Mouse (Mus musculus): Measurements from ENCODE around the gene Mzf1. TPM values are rescaled to one million over a fixed set of nuclear protein-coding genes. Genes with fewer than 3 reads are reported as not detected.

Mzf1 gene
- polyA plus RNA-seq, 1 experiment = 11.9 TPM

DNA sequence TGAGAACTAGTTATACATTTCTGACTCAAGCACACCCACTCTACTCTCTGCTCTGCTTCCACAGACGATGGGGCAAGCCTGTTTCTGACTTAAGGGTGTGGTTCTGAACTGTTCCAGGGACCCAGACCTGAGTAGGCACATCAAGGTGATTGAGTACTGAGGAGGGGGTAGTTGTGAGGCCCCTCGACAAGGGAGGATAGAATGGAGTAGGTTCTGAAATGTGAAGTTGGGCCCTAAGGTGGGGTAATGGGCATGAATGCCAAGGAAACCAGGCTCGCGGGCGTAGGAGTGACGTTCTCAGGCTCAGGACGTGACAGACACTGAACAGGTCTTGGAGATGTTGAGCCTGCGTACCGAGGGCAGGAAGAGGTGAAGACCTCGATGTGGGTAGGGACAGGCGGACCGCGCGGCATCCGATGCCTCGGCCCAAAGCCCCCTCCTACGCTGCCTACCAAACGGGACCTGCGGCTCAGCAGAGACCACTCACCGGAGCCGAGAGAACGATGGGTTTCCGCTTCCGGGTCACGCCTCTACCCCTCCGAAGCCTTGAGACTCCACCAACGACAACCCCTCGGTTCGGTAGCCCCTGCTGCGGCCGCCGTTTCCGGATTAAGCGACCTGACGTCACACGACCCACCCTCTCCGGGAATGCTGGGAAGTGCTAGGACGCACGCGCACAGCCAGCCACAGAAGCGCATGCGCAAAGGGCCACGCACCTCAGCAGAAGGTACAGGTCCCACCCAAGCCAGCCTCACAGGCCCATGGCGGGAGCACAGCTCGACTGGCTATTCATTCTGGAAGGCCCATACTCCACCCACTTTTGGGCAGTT, 20.2 kb downstream of the Mzf1 start, which contains the start of gene Chmp2a:
TSS of gene Chmp2a (minus strand) at position 660 of the 830 bp plus-strand sequence.
- no peak; the same call in 1 of the 2 replicates for TF ChIP-seq POLR2A (IDR thresholded peaks at IDR 0.05; ENCODE audit: borderline replicate concordance, extremely low read depth, insufficient read depth, insufficient read length, poor library complexity, severe bottlenecking)
- no peak for TF ChIP-seq CTCF (IDR thresholded peaks at IDR 0.05; ENCODE audit: borderline replicate concordance, extremely low read depth, insufficient read depth, insufficient read length)
- DNase-seq (ENCODE audit: low read depth) = peak; percentile 99

DNA sequence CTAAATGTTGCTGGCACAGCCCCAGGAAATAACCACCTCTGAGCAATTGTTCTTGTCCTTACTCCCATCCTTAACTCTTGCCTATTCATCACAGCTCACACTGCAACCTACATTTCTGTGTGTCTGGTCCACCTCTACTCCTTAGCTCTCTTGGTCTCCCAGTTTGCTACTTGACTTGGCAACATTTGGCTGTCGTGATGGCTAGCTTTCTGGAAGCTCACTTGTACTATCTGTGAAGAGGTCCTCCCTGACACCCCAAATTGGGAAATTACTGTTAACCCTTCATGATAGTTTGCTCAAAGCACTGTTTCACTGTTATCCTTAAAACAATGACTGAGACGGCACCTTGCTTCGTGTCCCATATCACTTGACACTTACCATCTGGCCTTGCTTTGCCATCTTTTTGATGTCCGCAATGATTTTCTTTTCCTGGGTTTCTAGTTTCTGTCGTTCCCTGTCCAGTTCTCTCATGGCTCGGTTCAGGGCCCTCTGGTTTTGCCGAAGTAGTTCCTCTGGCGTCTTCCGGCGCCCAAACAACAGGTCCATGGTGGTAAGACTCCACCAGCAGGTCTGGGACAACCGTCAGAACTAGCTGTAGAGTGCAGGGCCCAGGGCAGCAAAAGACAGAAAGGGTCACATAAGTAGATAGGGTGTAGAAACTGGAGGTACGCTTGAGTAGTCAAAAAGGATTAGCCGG, 21.0 kb downstream of the Mzf1 start:
- no peak for TF ChIP-seq POLR2A (IDR thresholded peaks at IDR 0.05; ENCODE audit: borderline replicate concordance, extremely low read depth, insufficient read depth, insufficient read length, poor library complexity, severe bottlenecking)
- no peak for TF ChIP-seq CTCF (IDR thresholded peaks at IDR 0.05; ENCODE audit: borderline replicate concordance, extremely low read depth, insufficient read depth, insufficient read length)
- DNase-seq (ENCODE audit: low read depth) = no peak

DNA sequence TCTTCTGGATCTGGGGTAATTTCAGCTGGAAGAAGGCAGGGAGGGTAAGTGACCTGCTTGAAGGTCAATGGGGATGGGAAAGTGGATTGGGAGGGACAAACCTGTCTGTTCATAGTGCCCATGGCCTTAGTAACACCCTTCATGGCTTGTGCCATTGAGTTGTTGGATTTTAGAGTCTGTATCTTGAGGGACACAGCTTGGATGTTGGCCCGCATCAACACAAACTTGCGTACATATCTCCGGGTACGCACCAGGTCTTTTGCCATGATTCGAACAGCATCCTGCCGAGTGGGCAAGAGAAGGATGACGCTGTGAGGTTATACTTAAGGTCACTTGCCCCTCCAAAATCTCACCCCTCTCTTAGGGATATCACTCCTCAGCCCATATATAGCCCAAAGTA, 22.0 kb downstream of the Mzf1 start:
- TF ChIP-seq CTCF (IDR thresholded peaks at IDR 0.05; ENCODE audit: borderline replicate concordance, extremely low read depth, insufficient read depth, insufficient read length) (no peak), POLR2A (IDR thresholded peaks at IDR 0.05; ENCODE audit: borderline replicate concordance, extremely low read depth, insufficient read depth, insufficient read length, poor library complexity, severe bottlenecking) (no peak)
- DNase-seq (ENCODE audit: low read depth) = no peak

DNA sequence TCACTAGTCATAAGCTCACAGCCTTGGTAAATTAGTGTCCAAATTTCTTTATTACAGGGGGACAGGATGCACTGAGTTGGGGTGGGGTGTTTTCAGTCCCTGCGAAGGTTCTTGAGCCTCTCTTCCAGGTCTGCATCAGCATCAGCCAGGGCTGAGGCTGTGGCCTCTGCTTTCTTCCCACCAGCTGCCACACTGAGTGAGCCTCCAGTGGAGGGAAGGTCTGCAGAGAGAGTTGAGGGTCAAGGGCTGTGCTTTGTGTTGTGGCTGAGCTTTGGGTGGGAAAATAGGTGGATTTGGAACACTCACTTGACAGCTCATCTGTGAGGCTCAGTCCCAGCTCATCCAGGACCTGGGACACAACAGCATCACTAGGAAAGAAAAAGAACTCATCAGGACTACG, 22.6 kb downstream of the Mzf1 start:
- DNase-seq (ENCODE audit: low read depth) = no peak
- TF ChIP-seq POLR2A (IDR thresholded peaks at IDR 0.05; ENCODE audit: borderline replicate concordance, extremely low read depth, insufficient read depth, insufficient read length, poor library complexity, severe bottlenecking) (no peak), CTCF (IDR thresholded peaks at IDR 0.05; ENCODE audit: borderline replicate concordance, extremely low read depth, insufficient read depth, insufficient read length) (no peak)

DNA sequence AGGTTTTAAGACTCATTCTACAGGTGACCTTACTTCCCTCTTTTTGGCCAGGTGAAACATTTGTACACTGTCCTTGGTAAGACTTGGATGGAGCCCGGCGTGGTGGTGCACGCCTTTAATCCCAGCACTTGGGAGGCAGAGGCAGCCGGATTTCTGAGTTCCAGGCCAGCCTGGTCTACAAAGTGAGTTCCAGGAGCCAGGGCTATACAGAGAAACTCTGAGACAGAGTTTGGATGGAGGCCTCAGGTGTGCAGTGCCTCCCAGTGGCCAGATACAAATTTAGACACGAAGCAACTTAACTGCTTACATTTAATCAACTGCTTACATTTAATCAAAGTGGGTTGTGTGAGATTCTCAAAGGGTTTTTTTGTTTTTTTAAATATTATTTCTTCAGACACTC, 23.5 kb downstream of the Mzf1 start:
- TF ChIP-seq CTCF (IDR thresholded peaks at IDR 0.05; ENCODE audit: borderline replicate concordance, extremely low read depth, insufficient read depth, insufficient read length) (peak; percentile 33; the same call in 1 of the 2 replicates), POLR2A (IDR thresholded peaks at IDR 0.05; ENCODE audit: borderline replicate concordance, extremely low read depth, insufficient read depth, insufficient read length, poor library complexity, severe bottlenecking) (no peak)
- peak; percentile 43 for DNase-seq (ENCODE audit: low read depth)

DNA sequence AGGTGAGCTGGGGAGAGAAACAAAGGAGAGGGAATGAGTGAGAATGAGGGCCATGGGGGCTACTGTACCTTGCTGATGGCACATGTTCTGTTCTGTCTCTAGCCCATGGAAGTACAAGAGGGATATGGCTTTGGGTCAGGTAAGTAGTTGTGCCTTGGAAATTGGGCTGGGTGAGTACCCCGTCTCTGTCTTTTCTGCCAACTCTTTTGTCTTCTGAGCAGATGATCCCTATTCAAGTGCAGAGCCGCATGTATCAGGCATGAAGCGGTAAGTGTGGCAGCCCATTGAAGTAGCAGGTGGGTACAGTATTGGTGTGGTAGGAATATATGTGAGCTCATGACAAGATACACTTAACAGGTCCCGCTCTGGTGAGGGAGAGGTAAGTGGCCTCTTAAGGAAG, 25.6 kb downstream of the Mzf1 start:
- no peak for TF ChIP-seq CTCF (IDR thresholded peaks at IDR 0.05; ENCODE audit: borderline replicate concordance, extremely low read depth, insufficient read depth, insufficient read length)
- no peak for TF ChIP-seq POLR2A (IDR thresholded peaks at IDR 0.05; ENCODE audit: borderline replicate concordance, extremely low read depth, insufficient read depth, insufficient read length, poor library complexity, severe bottlenecking)
- no peak for DNase-seq (ENCODE audit: low read depth)

DNA sequence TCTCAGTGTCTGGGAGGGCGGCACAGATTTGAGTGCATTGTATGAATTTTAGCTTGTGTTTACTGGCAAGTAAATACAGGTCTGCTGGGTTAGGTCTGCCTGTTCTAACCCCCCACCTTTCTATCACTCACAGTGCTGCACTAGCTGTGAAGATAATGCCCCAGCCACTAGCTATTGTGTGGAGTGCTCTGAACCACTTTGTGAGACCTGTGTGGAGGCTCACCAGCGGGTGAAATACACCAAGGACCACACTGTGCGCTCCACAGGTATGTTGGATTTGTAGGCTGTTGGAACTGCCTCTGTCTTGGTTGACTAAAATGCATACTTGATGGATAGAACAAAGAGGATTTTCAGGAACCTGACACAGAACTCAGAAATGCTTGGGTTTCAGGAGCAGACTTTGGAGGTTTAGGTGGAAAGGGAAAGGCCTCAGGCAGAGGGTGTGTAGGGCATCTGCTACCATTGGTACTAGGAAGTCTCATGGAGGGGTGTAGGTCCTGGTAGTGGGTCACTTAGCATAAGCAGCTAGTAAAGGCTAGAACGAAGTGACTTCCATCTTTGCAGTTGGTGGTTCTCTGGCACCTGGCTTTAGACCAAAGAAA, 29.0 kb downstream of the Mzf1 start:
- no peak for TF ChIP-seq CTCF (IDR thresholded peaks at IDR 0.05; ENCODE audit: borderline replicate concordance, extremely low read depth, insufficient read depth, insufficient read length)
- no peak for TF ChIP-seq POLR2A (IDR thresholded peaks at IDR 0.05; ENCODE audit: borderline replicate concordance, extremely low read depth, insufficient read depth, insufficient read length, poor library complexity, severe bottlenecking)
- no peak for DNase-seq (ENCODE audit: low read depth)

DNA sequence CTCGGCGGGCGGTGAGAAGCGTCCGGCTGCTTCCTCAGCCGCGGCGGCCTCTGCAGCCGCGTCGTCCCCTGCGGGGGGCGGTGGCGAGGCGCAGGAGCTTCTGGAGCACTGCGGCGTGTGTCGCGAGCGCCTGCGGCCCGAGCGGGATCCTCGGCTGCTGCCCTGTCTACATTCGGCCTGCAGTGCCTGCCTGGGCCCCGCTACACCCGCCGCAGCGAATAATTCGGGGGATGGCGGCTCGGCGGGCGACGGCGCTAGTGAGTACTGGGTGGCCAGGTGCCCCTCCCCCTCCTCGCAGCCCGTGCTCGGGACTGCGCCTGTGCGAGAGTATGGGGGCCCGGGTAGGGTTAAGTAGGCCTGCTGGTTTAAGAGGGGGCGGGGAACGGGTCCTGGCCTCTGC, 29.8 kb downstream of the Mzf1 start:
- peak; percentile 87 for DNase-seq (ENCODE audit: low read depth)
- no peak for TF ChIP-seq POLR2A (IDR thresholded peaks at IDR 0.05; ENCODE audit: borderline replicate concordance, extremely low read depth, insufficient read depth, insufficient read length, poor library complexity, severe bottlenecking)
- TF ChIP-seq CTCF (IDR thresholded peaks at IDR 0.05; ENCODE audit: borderline replicate concordance, extremely low read depth, insufficient read depth, insufficient read length) = no peak

DNA sequence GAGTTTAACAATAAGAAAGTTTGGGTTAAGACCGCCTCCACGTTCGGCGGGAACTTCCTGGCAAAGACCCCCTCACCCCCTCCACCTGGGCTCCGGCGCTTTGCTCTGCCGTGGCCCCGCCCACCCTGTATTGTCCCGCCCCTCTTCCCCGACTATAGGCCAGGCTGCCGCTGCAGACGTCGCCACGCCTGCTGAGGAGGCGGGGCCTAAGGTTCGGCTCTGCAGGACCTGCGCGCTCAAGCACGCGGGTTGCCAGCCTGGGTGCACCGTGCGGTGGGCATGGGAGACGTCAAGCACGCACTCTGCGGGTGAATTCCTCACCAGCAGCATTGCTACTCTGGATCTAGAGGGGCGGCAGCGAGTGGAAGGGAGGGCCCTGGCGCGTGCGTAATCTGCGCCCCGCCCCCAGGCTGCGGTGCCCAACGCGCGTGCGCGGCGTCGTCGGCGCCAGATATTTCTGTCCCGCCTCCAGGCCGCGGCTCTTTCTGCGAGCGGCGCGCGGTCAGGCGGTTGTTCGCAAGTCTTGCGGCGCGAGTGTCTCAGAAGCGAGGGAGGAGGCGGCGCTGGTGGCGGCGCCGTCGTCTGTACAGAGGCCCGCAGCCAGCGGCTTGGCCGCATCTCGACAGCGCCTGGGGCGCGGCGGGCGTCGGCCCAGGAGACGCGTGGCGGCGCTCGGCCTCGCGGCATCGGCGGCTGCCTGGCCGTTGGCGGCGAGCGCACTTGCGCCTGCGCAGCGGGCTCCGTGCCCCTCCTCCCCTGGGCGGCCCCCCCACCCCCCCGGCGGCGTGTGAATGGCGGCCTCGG, 30.4 kb downstream of the Mzf1 start:
- TF ChIP-seq CTCF (IDR thresholded peaks at IDR 0.05; ENCODE audit: borderline replicate concordance, extremely low read depth, insufficient read depth, insufficient read length) (no peak), POLR2A (IDR thresholded peaks at IDR 0.05; ENCODE audit: borderline replicate concordance, extremely low read depth, insufficient read depth, insufficient read length, poor library complexity, severe bottlenecking) (peak; percentile 89)
- peak; percentile 98 for DNase-seq (ENCODE audit: low read depth)

DNA sequence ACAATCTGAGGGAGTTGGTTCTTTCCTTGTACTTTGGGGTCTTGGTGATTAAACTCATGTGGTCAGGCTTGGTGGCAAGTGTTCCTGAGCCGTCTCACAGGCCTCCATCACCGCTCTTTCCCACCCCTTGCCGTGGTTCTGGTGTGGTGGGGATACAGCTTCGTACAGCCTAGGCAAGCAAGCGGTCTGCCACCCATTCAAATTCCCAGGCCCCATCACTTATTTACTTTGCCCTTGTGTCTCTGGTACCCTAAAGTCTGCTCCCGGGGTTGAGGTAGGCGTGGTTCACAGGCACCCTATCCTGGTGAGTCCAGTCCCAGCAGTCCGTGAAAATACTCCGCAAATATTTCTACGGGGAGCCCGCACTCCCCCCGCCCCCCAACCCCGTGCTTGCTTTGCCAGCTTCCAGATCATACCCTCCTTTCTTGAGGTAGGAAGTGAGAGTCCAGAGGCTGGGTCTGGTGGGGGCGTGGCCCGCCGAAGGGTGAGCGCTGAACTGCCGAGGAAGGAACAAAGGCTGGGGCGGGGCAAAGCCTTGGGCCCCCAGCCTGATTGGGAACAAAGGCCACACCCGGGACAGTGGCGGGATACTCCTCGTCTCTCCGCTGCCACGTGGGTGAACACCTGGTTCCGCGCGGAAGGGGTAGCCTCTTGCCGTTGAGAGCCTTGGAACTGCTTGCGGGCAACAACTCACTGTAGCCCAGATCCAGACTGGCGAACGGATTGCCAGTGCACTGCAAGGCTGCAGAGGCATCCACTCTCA, 31.6 kb downstream of the Mzf1 start:
- no peak for TF ChIP-seq CTCF (IDR thresholded peaks at IDR 0.05; ENCODE audit: borderline replicate concordance, extremely low read depth, insufficient read depth, insufficient read length)
- TF ChIP-seq POLR2A (IDR thresholded peaks at IDR 0.05; ENCODE audit: borderline replicate concordance, extremely low read depth, insufficient read depth, insufficient read length, poor library complexity, severe bottlenecking) = no peak
- peak; percentile 88 for DNase-seq (ENCODE audit: low read depth)

Measured in brain, embryonic 14.5 days (tissue).